In genomic region chr8:84980622-84981358, GRCm38 (mm10) we compare ENCODE assay signal across 8 mouse cellular contexts. TPM values are rescaled to one million over a fixed set of nuclear protein-coding genes. Genes with fewer than 3 reads are reported as not detected.
DNase-seq lines count a peak whose midpoint lies in the region; ATAC-seq and TF ChIP-seq lines count a peak whose summit lies in the region.

No protein-coding gene starts in this region.

- no peak for TF ChIP-seq CTCF in midbrain, postnatal 0 days (IDR thresholded peaks at IDR 0.05)

- DNase-seq in frontal cortex, postnatal 10 days (ENCODE audit: low spot score in 2 of 2), result peak; percentile 68 to 72
- peak; percentile 89 to 96 for DNase-seq in adrenal gland, adult (ENCODE audit: inconsistent age in 2 of 2, low spot score in 1 of 2)
- DNase-seq in hindbrain, embryonic 14.5 days (ENCODE audit: low spot score), result peak; percentile 57
- DNase-seq in limb, embryonic 14.5 days (ENCODE audit: low spot score), result no peak
- peak; percentile 67 for DNase-seq in midbrain, postnatal 0 days (ENCODE audit: low spot score)
- DNase-seq in urinary bladder, postnatal 14 days (ENCODE audit: low spot score), result peak; percentile 89

- WGBS in forebrain, embryonic 15.5 days, result 40% methylated on average over 11 of the region's 11 CpGs
- WGBS in hindbrain, embryonic 14.5 days, result 29% methylated on average over 11 of the region's 11 CpGs
- WGBS in limb, embryonic 14.5 days, result 26% methylated on average over 11 of the region's 11 CpGs
- 29% methylated on average over 11 of the region's 11 CpGs for WGBS in midbrain, postnatal 0 days

- ATAC-seq in frontal cortex, adult (ENCODE audit: low TSS enrichment), result no peak
- ATAC-seq in forebrain, embryonic 15.5 days (replicated peaks), result no peak
- no peak for ATAC-seq in hindbrain, embryonic 14.5 days (ENCODE audit: low FRiP score)
- ATAC-seq in limb, embryonic 14.5 days (ENCODE audit: low FRiP score, low read depth), result no peak
- ATAC-seq in midbrain, postnatal 0 days (ENCODE audit: low FRiP score), result no peak

- H3K4me2 ChIP-seq in forebrain, embryonic 15.5 days (replicated peaks), result no peak overlapping the region; the same call in 1 of the 2 replicates
- H3K4me2 ChIP-seq in hindbrain, embryonic 14.5 days (replicated peaks), result peak overlapping the region; percentile 97
- H3K4me2 ChIP-seq in limb, embryonic 14.5 days (replicated peaks; ENCODE audit: low read depth, low read length, severe bottlenecking), result no peak overlapping the region; the same call in 1 of the 2 replicates
- H3K4me2 ChIP-seq in midbrain, postnatal 0 days (ENCODE audit: low read depth, low read length, poor library complexity, severe bottlenecking), result peak overlapping the region; percentile 100; the same call in 1 of the 2 replicates

- H3K27ac ChIP-seq in forebrain, embryonic 15.5 days (replicated peaks), result no peak overlapping the region
- H3K27ac ChIP-seq in hindbrain, embryonic 14.5 days, result peak overlapping the region; percentile 49; the same call in 1 of the 2 replicates
- no peak overlapping the region for H3K27ac ChIP-seq in limb, embryonic 14.5 days (replicated peaks; ENCODE audit: low read depth, low read length)
- 0 out of 2 replicates have a peak overlapping the region, but pooled peaks have one; percentile 18 for H3K27ac ChIP-seq in midbrain, postnatal 0 days (ENCODE audit: low read depth, low read length)

- H3K4me3 ChIP-seq in forebrain, embryonic 15.5 days, result peak overlapping the region; percentile 33; the same call in 1 of the 2 replicates
- no peak overlapping the region for H3K4me3 ChIP-seq in hindbrain, embryonic 14.5 days (replicated peaks; ENCODE audit: low read length)
- H3K4me3 ChIP-seq in limb, embryonic 14.5 days (replicated peaks; ENCODE audit: low read length), result peak overlapping the region; percentile 64; the same call in 1 of the 2 replicates
- H3K4me3 ChIP-seq in midbrain, postnatal 0 days (ENCODE audit: low read depth, low read length), result no peak overlapping the region

- TF ChIP-seq POLR2A in limb, embryonic 14.5 days (IDR thresholded peaks at IDR 0.05; ENCODE audit: borderline replicate concordance, extremely low read depth, insufficient read depth, insufficient read length), result no peak

- peaks cover 13% of the 10 kb centered on the region; the same call in 1 of the 2 replicates for H3K27me3 ChIP-seq in forebrain, embryonic 15.5 days
- H3K27me3 ChIP-seq in hindbrain, embryonic 14.5 days (ENCODE audit: control insufficient read depth, insufficient read depth, low read length), result peaks cover 17% of the 10 kb centered on the region
- H3K27me3 ChIP-seq in limb, embryonic 14.5 days (ENCODE audit: control insufficient read depth, insufficient read depth, low read length), result peaks cover 15% of the 10 kb centered on the region
- H3K27me3 ChIP-seq in midbrain, postnatal 0 days (ENCODE audit: insufficient read depth, low read length), result no peaks in the 10 kb centered on the region

- peaks cover 67% of the 10 kb centered on the region for H3K4me1 ChIP-seq in forebrain, embryonic 15.5 days
- H3K4me1 ChIP-seq in hindbrain, embryonic 14.5 days (replicated peaks; ENCODE audit: control insufficient read depth, insufficient read depth, low read length), result peaks cover 55% of the 10 kb centered on the region
- peaks cover 53% of the 10 kb centered on the region for H3K4me1 ChIP-seq in limb, embryonic 14.5 days (ENCODE audit: control insufficient read depth, insufficient read depth, low read length)
- H3K4me1 ChIP-seq in midbrain, postnatal 0 days (ENCODE audit: insufficient read depth, low read length), result peaks cover 30% of the 10 kb centered on the region

- H3K36me3 ChIP-seq in forebrain, embryonic 15.5 days, result no peaks in the 10 kb centered on the region
- H3K36me3 ChIP-seq in hindbrain, embryonic 14.5 days (replicated peaks; ENCODE audit: control insufficient read depth, insufficient read depth), result no peaks in the 10 kb centered on the region
- no peaks in the 10 kb centered on the region for H3K36me3 ChIP-seq in limb, embryonic 14.5 days (ENCODE audit: control insufficient read depth, insufficient read depth, low read length)
- no peaks in the 10 kb centered on the region for H3K36me3 ChIP-seq in midbrain, postnatal 0 days (ENCODE audit: insufficient read depth, low read length)

- no peaks in the 10 kb centered on the region for H3K9me3 ChIP-seq in forebrain, embryonic 15.5 days
- H3K9me3 ChIP-seq in hindbrain, embryonic 14.5 days (ENCODE audit: control insufficient read depth, low read length), result no peaks in the 10 kb centered on the region
- no peaks in the 10 kb centered on the region for H3K9me3 ChIP-seq in limb, embryonic 14.5 days (ENCODE audit: control insufficient read depth, low read length)
- H3K9me3 ChIP-seq in midbrain, postnatal 0 days (ENCODE audit: low read length), result no peaks in the 10 kb centered on the region

- no peak overlapping the region for H3K9ac ChIP-seq in forebrain, embryonic 15.5 days (replicated peaks)
- no peak overlapping the region for H3K9ac ChIP-seq in hindbrain, embryonic 14.5 days
- no peak overlapping the region for H3K9ac ChIP-seq in limb, embryonic 14.5 days (ENCODE audit: low read depth, low read length, severe bottlenecking)
- H3K9ac ChIP-seq in midbrain, postnatal 0 days (replicated peaks; ENCODE audit: low read length, poor library complexity, severe bottlenecking), result no peak overlapping the region

RNA-seq across cellular contexts. Expression of gene Junb, which starts 2.3 kb away (rescaled TPM):
- polyA plus RNA-seq in forebrain, embryonic 15.5 days (2015; fragmentation: Nextera tagmentation; extraction: Ambion mirVana), result 7.6 TPM in 2 replicates
- polyA plus RNA-seq in hindbrain, embryonic 14.5 days (2014; fragmentation: Nextera tagmentation; extraction: Ambion mirVana), result 6.0 and 6.2 TPM in 2 replicates
- polyA plus RNA-seq in limb, embryonic 14.5 days (2012; rRNA removed), result 11.3 and 16.4 TPM in 2 replicates
- polyA plus RNA-seq in limb, embryonic 14.5 days (2014; fragmentation: Nextera tagmentation; extraction: Ambion mirVana), result 16.9 and 18.0 TPM in 2 replicates
- total RNA-seq in midbrain, postnatal 0 days (2014; rRNA removed), result 11.3 and 15.9 TPM in 2 replicates
- polyA plus RNA-seq in midbrain, postnatal 0 days (2015; fragmentation: Nextera tagmentation; extraction: Ambion mirVana), result 5.3 and 6.1 TPM in 2 replicates

RNA-seq across cellular contexts. Expression of gene Hook2, which starts 9.6 kb away (rescaled TPM):
- polyA plus RNA-seq in forebrain, embryonic 15.5 days (2015; fragmentation: Nextera tagmentation; extraction: Ambion mirVana), result 28.0 and 29.7 TPM in 2 replicates
- 24.6 and 27.3 TPM in 2 replicates for polyA plus RNA-seq in hindbrain, embryonic 14.5 days (2014; fragmentation: Nextera tagmentation; extraction: Ambion mirVana)
- polyA plus RNA-seq in limb, embryonic 14.5 days (2012; rRNA removed), result 15.1 and 17.7 TPM in 2 replicates
- polyA plus RNA-seq in limb, embryonic 14.5 days (2014; fragmentation: Nextera tagmentation; extraction: Ambion mirVana), result 17.4 and 18.1 TPM in 2 replicates
- total RNA-seq in midbrain, postnatal 0 days (2014; rRNA removed), result 21.4 and 32.5 TPM in 2 replicates
- polyA plus RNA-seq in midbrain, postnatal 0 days (2015; fragmentation: Nextera tagmentation; extraction: Ambion mirVana), result 40.1 and 41.3 TPM in 2 replicates

RNA-seq across cellular contexts. Expression of gene Rnaseh2a, which starts 11.2 kb away (rescaled TPM):
- polyA plus RNA-seq in forebrain, embryonic 15.5 days (2015; fragmentation: Nextera tagmentation; extraction: Ambion mirVana), result 96.4 and 98.5 TPM in 2 replicates
- 47.8 and 48.4 TPM in 2 replicates for polyA plus RNA-seq in hindbrain, embryonic 14.5 days (2014; fragmentation: Nextera tagmentation; extraction: Ambion mirVana)
- polyA plus RNA-seq in limb, embryonic 14.5 days (2012; rRNA removed), result 58.6 and 60.8 TPM in 2 replicates
- polyA plus RNA-seq in limb, embryonic 14.5 days (2014; fragmentation: Nextera tagmentation; extraction: Ambion mirVana), result 87.6 and 90.8 TPM in 2 replicates
- total RNA-seq in midbrain, postnatal 0 days (2014; rRNA removed), result 40.5 and 48.9 TPM in 2 replicates
- polyA plus RNA-seq in midbrain, postnatal 0 days (2015; fragmentation: Nextera tagmentation; extraction: Ambion mirVana), result 36.5 and 39.7 TPM in 2 replicates

RNA-seq across cellular contexts. Expression of gene Prdx2, which starts 11.4 kb away (rescaled TPM):
- polyA plus RNA-seq in forebrain, embryonic 15.5 days (2015; fragmentation: Nextera tagmentation; extraction: Ambion mirVana), result 1,445 and 1,467 TPM in 2 replicates
- 1,143 and 1,221 TPM in 2 replicates for polyA plus RNA-seq in hindbrain, embryonic 14.5 days (2014; fragmentation: Nextera tagmentation; extraction: Ambion mirVana)
- 387 and 405 TPM in 2 replicates for polyA plus RNA-seq in limb, embryonic 14.5 days (2012; rRNA removed)
- 839 and 877 TPM in 2 replicates for polyA plus RNA-seq in limb, embryonic 14.5 days (2014; fragmentation: Nextera tagmentation; extraction: Ambion mirVana)
- 720 and 802 TPM in 2 replicates for total RNA-seq in midbrain, postnatal 0 days (2014; rRNA removed)
- polyA plus RNA-seq in midbrain, postnatal 0 days (2015; fragmentation: Nextera tagmentation; extraction: Ambion mirVana), result 904 and 934 TPM in 2 replicates

RNA-seq across cellular contexts. Expression of gene Gm49661, which starts 11.6 kb away (rescaled TPM):
- not detected in 2 replicates for polyA plus RNA-seq in forebrain, embryonic 15.5 days (2015; fragmentation: Nextera tagmentation; extraction: Ambion mirVana)
- not detected in 2 replicates for polyA plus RNA-seq in hindbrain, embryonic 14.5 days (2014; fragmentation: Nextera tagmentation; extraction: Ambion mirVana)
- polyA plus RNA-seq in limb, embryonic 14.5 days (2012; rRNA removed), result 2.0 TPM in 1 of 2 replicates, not detected in the other
- polyA plus RNA-seq in limb, embryonic 14.5 days (2014; fragmentation: Nextera tagmentation; extraction: Ambion mirVana), result not detected in 2 replicates
- not detected in 2 replicates for total RNA-seq in midbrain, postnatal 0 days (2014; rRNA removed)
- not detected in 2 replicates for polyA plus RNA-seq in midbrain, postnatal 0 days (2015; fragmentation: Nextera tagmentation; extraction: Ambion mirVana)

Comparison
In these comparisons a context has a peak if more than half of its experiments do, and no peak if none do; other contexts are left out.
1. H3K27ac ChIP-seq: peak in hindbrain, embryonic 14.5 days (single experiment) and midbrain, postnatal 0 days (single experiment); none in forebrain, embryonic 15.5 days (single experiment) and limb, embryonic 14.5 days (single experiment).
2. H3K4me2 ChIP-seq: peak in hindbrain, embryonic 14.5 days (single experiment) and midbrain, postnatal 0 days (single experiment); none in forebrain, embryonic 15.5 days (single experiment) and limb, embryonic 14.5 days (single experiment).
3. H3K4me3 ChIP-seq: peak in forebrain, embryonic 15.5 days (single experiment) and limb, embryonic 14.5 days (single experiment); none in hindbrain, embryonic 14.5 days (single experiment) and midbrain, postnatal 0 days (single experiment).